Mouse (Mus musculus) embryonic facial prominence, embryonic 13.5 days (tissue): Measurements from ENCODE around the gene Spsb4. TPM values are rescaled to one million over a fixed set of nuclear protein-coding genes. Genes with fewer than 3 reads are reported as not detected.

Experiments used
- ATAC-seq: fragments of 200-750 bp; cut with Nextera tagmentation; 2 replicates; pipeline ENCODE4 v1.8.0; 2017; ENCODE audit warnings: low read depth; ENCODE audit not compliant: insufficient number of reproducible peaks, insufficient read depth, low FRiP score, low TSS enrichment
- H3K27ac ChIP-seq: fragments of 300-500 bp; sonication (generic); 2 replicates; pipeline ENCODE4 v1.5.1; 2015; ENCODE audit warnings: moderate library complexity, mild to moderate bottlenecking, inconsistent platforms
- H3K27me3 ChIP-seq: fragments of 300-500 bp; sonication (generic); 2 replicates; pipeline ENCODE4 v1.6.1; 2015; ENCODE audit warnings: mild to moderate bottlenecking, inconsistent platforms
- H3K36me3 ChIP-seq: fragments of 300-500 bp; sonication (generic); 2 replicates; pipeline ENCODE4 v1.6.1; 2015; ENCODE audit warnings: mild to moderate bottlenecking, inconsistent platforms
- H3K4me1 ChIP-seq: fragments of 300-500 bp; sonication (generic); 2 replicates; pipeline ENCODE4 v1.6.1; 2015; ENCODE audit warnings: inconsistent platforms
- H3K4me2 ChIP-seq: fragments of 300-500 bp; sonication (generic); 2 replicates; pipeline ENCODE4 v1.6.1; 2015; ENCODE audit warnings: moderate library complexity, mild to moderate bottlenecking, inconsistent platforms
- H3K4me3 ChIP-seq: fragments of 300-500 bp; sonication (generic); 2 replicates; pipeline ENCODE4 v1.5.1; 2015; ENCODE audit warnings: mild to moderate bottlenecking, inconsistent platforms
- H3K9ac ChIP-seq: fragments of 300-500 bp; sonication (generic); 2 replicates; pipeline ENCODE4 v1.6.1; 2015; ENCODE audit warnings: mild to moderate bottlenecking, inconsistent platforms
- H3K9me3 ChIP-seq: fragments of 300-500 bp; sonication (generic); 2 replicates; pipeline ENCODE4 v1.6.1; 2016; ENCODE audit warnings: inconsistent platforms
- WGBS: fragments of 180-500 bp; shearing (Covaris S2); methylation state at CpG from one replicate; pipeline ENCODE4 v1.1.7; 2015; ENCODE audit warnings: mixed read lengths; 5-methylcytosine and 5-hydroxymethylcytosine counted together
- polyA plus RNA-seq: library from polyadenylated mRNA; unstranded; fragments of >200 nt; fragmentation: Nextera tagmentation; extraction: Ambion mirVana; gene quantifications from 2 replicates; pipeline ENCODE4 v1.2.1, GENCODE M21; 2015

Gene Spsb4
- polyA plus RNA-seq, 1 experiment from 2014 or later: 12.7 TPM

GRCm38 (mm10) chr9:96989389-96989990, 29.2 kb downstream of the Spsb4 start:
- 41% methylated on average over 10 of the region's 10 CpGs for WGBS
- ATAC-seq: no peak

GRCm38 (mm10) chr9:96986797-96987473, 31.7 kb downstream of the Spsb4 start:
- no peak overlapping the region for H3K9ac ChIP-seq
- WGBS: 41% methylated on average over 11 of the region's 11 CpGs
- H3K4me1 ChIP-seq: peaks cover 23% of the 10 kb centered on the region
- no peaks in the 10 kb centered on the region for H3K36me3 ChIP-seq
- no peak overlapping the region for H3K4me3 ChIP-seq
- ATAC-seq: no peak
- no peak overlapping the region for H3K27ac ChIP-seq
- no peaks in the 10 kb centered on the region for H3K9me3 ChIP-seq
- H3K4me2 ChIP-seq: no peak overlapping the region
- H3K27me3 ChIP-seq: no peaks in the 10 kb centered on the region

More at GRCm38 (mm10) chr9:96989389-96989990, 29.2 kb downstream of the Spsb4 start:
- peaks cover 16% of the 10 kb centered on the region for H3K4me1 ChIP-seq
- H3K36me3 ChIP-seq: no peaks in the 10 kb centered on the region
- H3K9me3 ChIP-seq: no peaks in the 10 kb centered on the region
- no peak overlapping the region for H3K27ac ChIP-seq
- H3K27me3 ChIP-seq: no peaks in the 10 kb centered on the region
- no peak overlapping the region for H3K9ac ChIP-seq
- no peak overlapping the region for H3K4me3 ChIP-seq
- H3K4me2 ChIP-seq: no peak overlapping the region

GRCm38 (mm10) chr9:96984034-96984433, 34.6 kb downstream of the Spsb4 start:
- WGBS: 93% methylated on average over 8 of the region's 8 CpGs
- no peak overlapping the region for H3K4me2 ChIP-seq
- H3K9ac ChIP-seq: no peak overlapping the region
- ATAC-seq: no peak
- peaks cover 43% of the 10 kb centered on the region for H3K4me1 ChIP-seq
- H3K4me3 ChIP-seq: no peak overlapping the region
- no peaks in the 10 kb centered on the region for H3K9me3 ChIP-seq
- no peaks in the 10 kb centered on the region for H3K27me3 ChIP-seq
- no peaks in the 10 kb centered on the region for H3K36me3 ChIP-seq
- H3K27ac ChIP-seq: no peak overlapping the region

- Histone ChIP-seq H3K4me1 (peaks cover 43% of the 10 kb centered on the region), H3K36me3 (no peaks in the 10 kb centered on the region), H3K27ac (no peak overlapping the region), H3K9me3 (no peaks in the 10 kb centered on the region), H3K4me2 (no peak overlapping the region), H3K4me3 (no peak overlapping the region), H3K9ac (no peak overlapping the region), H3K27me3 (no peaks in the 10 kb centered on the region)
- no peak for ATAC-seq
- WGBS: 26% methylated on average over 3 of the region's 3 CpGs
Observed at GRCm38 (mm10) chr9:96982940-96983339, 35.7 kb downstream of the Spsb4 start.

- peaks cover 45% of the 10 kb centered on the region for H3K4me1 ChIP-seq
- no peak overlapping the region for H3K27ac ChIP-seq
- no peak for ATAC-seq
- H3K36me3 ChIP-seq: no peaks in the 10 kb centered on the region
- no peak overlapping the region for H3K4me2 ChIP-seq
- 10% methylated on average over 3 of the region's 3 CpGs for WGBS
- no peak overlapping the region for H3K9ac ChIP-seq
- no peaks in the 10 kb centered on the region for H3K9me3 ChIP-seq
- no peak overlapping the region for H3K4me3 ChIP-seq
- H3K27me3 ChIP-seq: no peaks in the 10 kb centered on the region
Observed at GRCm38 (mm10) chr9:96982351-96982750, 36.3 kb downstream of the Spsb4 start.

- no peak for ATAC-seq
- Histone ChIP-seq H3K4me3 (no peak overlapping the region), H3K4me1 (peaks cover 43% of the 10 kb centered on the region), H3K27ac (no peak overlapping the region), H3K9me3 (no peaks in the 10 kb centered on the region), H3K4me2 (no peak overlapping the region), H3K27me3 (no peaks in the 10 kb centered on the region), H3K9ac (no peak overlapping the region), H3K36me3 (no peaks in the 10 kb centered on the region)
- 59% methylated on average over 5 of the region's 5 CpGs for WGBS
Observed at GRCm38 (mm10) chr9:96981836-96982235, 36.8 kb downstream of the Spsb4 start.

- Histone ChIP-seq H3K4me1 (peaks cover 41% of the 10 kb centered on the region), H3K27me3 (no peaks in the 10 kb centered on the region), H3K9ac (0 out of 2 replicates have a peak overlapping the region, but pooled peaks have one; percentile 11), H3K36me3 (no peaks in the 10 kb centered on the region), H3K9me3 (no peaks in the 10 kb centered on the region), H3K4me2 (no peak overlapping the region), H3K27ac (no peak overlapping the region), H3K4me3 (no peak overlapping the region)
- 14% methylated on average over 9 of the region's 9 CpGs for WGBS
- ATAC-seq: no peak
Observed at GRCm38 (mm10) chr9:96981121-96981520, 37.5 kb downstream of the Spsb4 start.

GRCm38 (mm10) chr9:96980037-96980997, 38.3 kb downstream of the Spsb4 start:
- Histone ChIP-seq H3K36me3 (no peaks in the 10 kb centered on the region), H3K27me3 (no peaks in the 10 kb centered on the region), H3K9me3 (no peaks in the 10 kb centered on the region), H3K9ac (no peak overlapping the region), H3K4me1 (peaks cover 41% of the 10 kb centered on the region), H3K4me3 (no peak overlapping the region), H3K27ac (no peak overlapping the region), H3K4me2 (no peak overlapping the region)
- no peak for ATAC-seq
- WGBS: 21% methylated on average over 10 of the region's 10 CpGs

- Histone ChIP-seq H3K4me2 (no peak overlapping the region), H3K9ac (no peak overlapping the region), H3K27me3 (no peaks in the 10 kb centered on the region), H3K36me3 (no peaks in the 10 kb centered on the region), H3K4me3 (no peak overlapping the region), H3K27ac (no peak overlapping the region), H3K9me3 (no peaks in the 10 kb centered on the region), H3K4me1 (peaks cover 41% of the 10 kb centered on the region)
- 32% methylated on average over 13 of the region's 13 CpGs for WGBS
- no peak for ATAC-seq
Observed at GRCm38 (mm10) chr9:96979417-96980030, 39.1 kb downstream of the Spsb4 start.

GRCm38 (mm10) chr9:96978147-96978782, 40.4 kb downstream of the Spsb4 start:
- H3K27me3 ChIP-seq: no peaks in the 10 kb centered on the region

More at GRCm38 (mm10) chr9:96978147-96978782, 40.4 kb downstream of the Spsb4 start:
- WGBS: 77% methylated on average over 10 of the region's 10 CpGs
- H3K27ac ChIP-seq: no peak overlapping the region
- H3K9me3 ChIP-seq: no peaks in the 10 kb centered on the region
- peaks cover 41% of the 10 kb centered on the region for H3K4me1 ChIP-seq
- H3K9ac ChIP-seq: no peak overlapping the region
- H3K4me3 ChIP-seq: no peak overlapping the region
- no peak overlapping the region for H3K4me2 ChIP-seq
- H3K36me3 ChIP-seq: no peaks in the 10 kb centered on the region
- ATAC-seq: no peak; the same call in 1 of the 2 replicates
